Mouse (Mus musculus): ENCODE measurements around the gene Rabggta. TPM values are rescaled to one million over a fixed set of nuclear protein-coding genes. Genes with fewer than 3 reads are reported as not detected.

The Rabggta gene
- polyA plus RNA-seq, 1 experiment from 2014 or later = 61.4 TPM

DNA sequence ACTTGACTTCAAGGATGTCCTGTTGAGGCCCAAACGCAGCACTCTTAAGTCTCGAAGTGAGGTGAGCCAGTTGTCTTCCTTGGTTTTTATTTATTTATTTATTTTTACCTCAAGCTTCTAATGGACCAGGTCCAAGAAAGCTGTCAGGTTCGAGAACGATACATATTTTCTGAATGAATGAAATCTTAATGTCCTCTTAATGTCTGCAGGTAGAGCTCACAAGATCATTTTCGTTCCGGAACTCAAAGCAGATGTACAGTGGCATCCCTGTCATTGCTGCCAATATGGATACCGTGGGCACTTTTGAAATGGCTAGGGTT is 49.4 kb downstream of the Rabggta start:
- peak overlapping the region; percentile 73 for H3K4me3 ChIP-seq
- H3K9me3 ChIP-seq = no peaks in the 10 kb centered on the region
- H3K4me1 ChIP-seq = peaks cover 23% of the 10 kb centered on the region
- ATAC-seq (replicated peaks) = no peak
- H3K27me3 ChIP-seq (replicated peaks) = no peaks in the 10 kb centered on the region
- peak overlapping the region; percentile 80 for H3K4me2 ChIP-seq
- peak overlapping the region; percentile 12; the same call in 1 of the 2 replicates for H3K9ac ChIP-seq
- H3K36me3 ChIP-seq (replicated peaks) = peaks cover 3% of the 10 kb centered on the region; the same call in 1 of the 2 replicates
- WGBS = 83% methylated on average over 7 of the region's 7 CpGs
- H3K27ac ChIP-seq = peak overlapping the region; percentile 89

DNA sequence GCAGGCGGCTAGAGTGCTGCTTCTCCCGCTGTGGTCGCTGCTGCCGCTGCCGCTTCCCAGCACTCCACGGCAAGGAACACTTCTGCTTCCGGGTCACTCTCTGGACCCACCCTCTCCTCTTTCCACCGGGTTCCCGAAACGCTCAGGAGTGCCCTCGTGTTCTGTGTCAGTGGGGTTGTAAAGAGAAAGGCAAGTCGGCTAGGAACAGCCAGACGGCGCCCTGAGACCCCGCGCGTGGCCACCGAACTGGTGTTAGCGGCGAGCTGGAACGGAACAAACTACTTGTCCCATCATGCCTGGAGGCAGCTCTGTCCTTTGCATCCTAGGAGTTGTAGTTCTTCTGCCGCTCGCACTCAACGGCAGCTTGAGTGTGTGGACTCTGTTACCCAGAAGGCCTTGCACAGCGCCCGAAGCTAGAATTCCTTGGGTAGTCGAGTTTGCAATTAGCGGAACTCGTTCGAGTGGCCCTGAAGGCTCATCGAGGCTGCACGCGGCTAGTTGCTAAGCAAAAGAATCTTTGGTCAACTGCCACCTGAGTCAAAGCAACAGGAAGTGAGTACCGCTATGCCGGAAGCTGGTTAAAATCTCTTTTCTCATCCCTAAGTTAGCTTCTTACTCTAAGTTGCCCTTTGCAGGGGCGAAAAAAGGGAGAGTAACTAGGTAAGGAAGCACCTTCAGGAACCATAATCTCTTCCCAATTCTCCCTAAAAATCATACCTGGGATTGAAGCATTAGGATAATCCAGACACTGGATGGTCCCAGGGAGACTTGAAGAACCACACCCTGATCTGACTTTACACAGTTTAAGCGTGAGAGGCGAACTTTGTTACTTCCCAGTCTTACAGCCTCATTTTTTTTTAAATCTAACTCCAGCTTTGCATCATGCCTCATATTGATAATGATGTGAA is 50.0 kb downstream of the Rabggta start, which contains the start of the genes Gmpr2 and Nedd8:
Gene Gmpr2 (plus strand): TSS at position 109 of the 908 bp plus-strand sequence.
Gene Nedd8 (minus strand): TSS at position 292 of the 908 bp plus-strand sequence.
- Histone ChIP-seq H3K27ac (peak within 1 kb of the TSS; percentile 89), H3K27me3 (replicated peaks) (no peaks in the 10 kb centered on the region), H3K9ac (peak within 1 kb of the TSS; percentile 75), H3K36me3 (replicated peaks) (peaks cover 3% of the 10 kb centered on the region; the same call in 1 of the 2 replicates), H3K4me3 (peak within 1 kb of the TSS; percentile 73), H3K4me1 (peaks cover 23% of the 10 kb centered on the region), H3K4me2 (peak within 1 kb of the TSS; percentile 80), H3K9me3 (no peaks in the 10 kb centered on the region)
- ATAC-seq (replicated peaks) = peak; percentile 98
- under 1% methylated on average over 38 of the region's 38 CpGs for WGBS

DNA sequence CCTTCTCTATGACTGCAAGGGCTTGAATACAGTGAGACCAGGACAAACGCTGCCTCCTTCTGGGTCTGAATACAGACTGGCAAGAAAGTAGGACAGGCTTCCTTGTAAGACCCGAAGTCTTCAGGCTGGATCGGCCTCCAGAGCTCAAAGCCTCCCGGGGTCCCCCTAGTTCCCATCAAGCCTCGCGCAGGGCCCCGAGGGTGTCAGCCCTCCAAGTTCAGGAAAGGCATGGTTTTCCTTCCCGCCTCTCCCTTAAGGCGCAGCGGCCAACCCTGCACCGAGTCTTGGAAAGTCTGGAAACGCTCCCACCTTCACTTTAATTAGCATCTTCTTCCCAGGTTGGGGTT is 50.6 kb downstream of the Rabggta start:
- under 1% methylated on average over 12 of the region's 12 CpGs for WGBS

More for the DNA sequence above, 50.6 kb downstream of the Rabggta start:
- no peaks in the 10 kb centered on the region for H3K9me3 ChIP-seq
- H3K27ac ChIP-seq = peak overlapping the region; percentile 89
- ATAC-seq (replicated peaks) = peak; percentile 79
- H3K4me1 ChIP-seq = peaks cover 23% of the 10 kb centered on the region
- no peaks in the 10 kb centered on the region for H3K27me3 ChIP-seq (replicated peaks)
- peak overlapping the region; percentile 75 for H3K9ac ChIP-seq
- peak overlapping the region; percentile 73 for H3K4me3 ChIP-seq
- peaks cover 3% of the 10 kb centered on the region; the same call in 1 of the 2 replicates for H3K36me3 ChIP-seq (replicated peaks)
- H3K4me2 ChIP-seq = peak overlapping the region; percentile 80

Other genes with a start within 250 kb of the Rabggta start
- 20.8 and 21.6 TPM in 2 replicates for gene Dhrs4, start 243.5 kb downstream of the Rabggta start, polyA plus RNA-seq (2015; fragmentation: Nextera tagmentation; extraction: Ambion mirVana)
- gene Carmil3, start 231.6 kb downstream of the Rabggta start, polyA plus RNA-seq (2015; fragmentation: Nextera tagmentation; extraction: Ambion mirVana) = 32.4 and 36.1 TPM in 2 replicates
- gene Cpne6, start 211.8 kb downstream of the Rabggta start, polyA plus RNA-seq (2015; fragmentation: Nextera tagmentation; extraction: Ambion mirVana) = 1.9 and 2.1 TPM in 2 replicates
- 0.15 and 0.17 TPM in 2 replicates for gene Nrl, start 197.3 kb downstream of the Rabggta start, polyA plus RNA-seq (2015; fragmentation: Nextera tagmentation; extraction: Ambion mirVana)
- 25.4 and 28.0 TPM in 2 replicates for gene Pck2, start 182.0 kb downstream of the Rabggta start, polyA plus RNA-seq (2015; fragmentation: Nextera tagmentation; extraction: Ambion mirVana)
- 129 and 135 TPM in 2 replicates for gene Dcaf11, start 162.3 kb downstream of the Rabggta start, polyA plus RNA-seq (2015; fragmentation: Nextera tagmentation; extraction: Ambion mirVana)
- gene A730061H03Rik, start 161.9 kb downstream of the Rabggta start, polyA plus RNA-seq (2015; fragmentation: Nextera tagmentation; extraction: Ambion mirVana) = 1.4 TPM in 1 of 2 replicates, not detected in the other
- gene Fitm1, start 146.6 kb downstream of the Rabggta start, polyA plus RNA-seq (2015; fragmentation: Nextera tagmentation; extraction: Ambion mirVana) = 0.23 TPM in 1 of 2 replicates, not detected in the other
- gene Psme1, start 144.1 kb downstream of the Rabggta start, polyA plus RNA-seq (2015; fragmentation: Nextera tagmentation; extraction: Ambion mirVana) = 215 and 217 TPM in 2 replicates
- gene Emc9, start 137.0 kb downstream of the Rabggta start, polyA plus RNA-seq (2015; fragmentation: Nextera tagmentation; extraction: Ambion mirVana) = 29.3 and 32.9 TPM in 2 replicates
- 150 and 184 TPM in 2 replicates for gene Psme2, start 131.2 kb downstream of the Rabggta start, polyA plus RNA-seq (2015; fragmentation: Nextera tagmentation; extraction: Ambion mirVana)
- gene Rnf31, start 130.6 kb downstream of the Rabggta start, polyA plus RNA-seq (2015; fragmentation: Nextera tagmentation; extraction: Ambion mirVana) = 23.0 and 24.2 TPM in 2 replicates
- gene Irf9, start 118.7 kb downstream of the Rabggta start, polyA plus RNA-seq (2015; fragmentation: Nextera tagmentation; extraction: Ambion mirVana) = 10.0 and 13.5 TPM in 2 replicates
- 6.5 and 6.6 TPM in 2 replicates for gene Rec8, start 104.2 kb downstream of the Rabggta start, polyA plus RNA-seq (2015; fragmentation: Nextera tagmentation; extraction: Ambion mirVana)
- gene Ipo4, start 86.3 kb downstream of the Rabggta start, polyA plus RNA-seq (2015; fragmentation: Nextera tagmentation; extraction: Ambion mirVana) = 116 and 121 TPM in 2 replicates
- 0.79 and 1.1 TPM in 2 replicates for gene Gm49378, start 84.4 kb downstream of the Rabggta start, polyA plus RNA-seq (2015; fragmentation: Nextera tagmentation; extraction: Ambion mirVana)
- gene Tm9sf1, start 78.5 kb downstream of the Rabggta start, polyA plus RNA-seq (2015; fragmentation: Nextera tagmentation; extraction: Ambion mirVana) = 63.0 and 65.0 TPM in 2 replicates
- 0.41 and 0.43 TPM in 2 replicates for gene Tssk4, start 72.1 kb downstream of the Rabggta start, polyA plus RNA-seq (2015; fragmentation: Nextera tagmentation; extraction: Ambion mirVana)
- 77.1 and 79.5 TPM in 2 replicates for gene Mdp1, start 61.8 kb downstream of the Rabggta start, polyA plus RNA-seq (2015; fragmentation: Nextera tagmentation; extraction: Ambion mirVana)
- gene Gmpr2, start 50.3 kb downstream of the Rabggta start, polyA plus RNA-seq (2015; fragmentation: Nextera tagmentation; extraction: Ambion mirVana) = 42.8 and 43.1 TPM in 2 replicates
- gene Nedd8, start 50.1 kb downstream of the Rabggta start, polyA plus RNA-seq (2015; fragmentation: Nextera tagmentation; extraction: Ambion mirVana) = 531 and 550 TPM in 2 replicates
- gene Tinf2, start 40.4 kb downstream of the Rabggta start, polyA plus RNA-seq (2015; fragmentation: Nextera tagmentation; extraction: Ambion mirVana) = 25.6 TPM in 2 replicates
- 0.20 and 0.27 TPM in 2 replicates for gene Tgm1, start 8.3 kb downstream of the Rabggta start, polyA plus RNA-seq (2015; fragmentation: Nextera tagmentation; extraction: Ambion mirVana)
- 61.6 and 68.7 TPM in 2 replicates for gene Dhrs1, start 23.4 kb upstream of the Rabggta start, polyA plus RNA-seq (2015; fragmentation: Nextera tagmentation; extraction: Ambion mirVana)
- 28.7 and 31.8 TPM in 2 replicates for gene Nop9, start 23.4 kb upstream of the Rabggta start, polyA plus RNA-seq (2015; fragmentation: Nextera tagmentation; extraction: Ambion mirVana)
- 0.25 and 0.66 TPM in 2 replicates for gene Cideb, start 36.2 kb upstream of the Rabggta start, polyA plus RNA-seq (2015; fragmentation: Nextera tagmentation; extraction: Ambion mirVana)
- 0.67 and 0.70 TPM in 2 replicates for gene Ltb4r2, start 39.2 kb upstream of the Rabggta start, polyA plus RNA-seq (2015; fragmentation: Nextera tagmentation; extraction: Ambion mirVana)
- 0.41 and 0.59 TPM in 2 replicates for gene Ltb4r1, start 43.7 kb upstream of the Rabggta start, polyA plus RNA-seq (2015; fragmentation: Nextera tagmentation; extraction: Ambion mirVana)
- gene Adcy4, start 61.8 kb upstream of the Rabggta start, polyA plus RNA-seq (2015; fragmentation: Nextera tagmentation; extraction: Ambion mirVana) = 5.7 and 6.2 TPM in 2 replicates
- 2.3 and 2.7 TPM in 2 replicates for gene Ripk3, start 66.6 kb upstream of the Rabggta start, polyA plus RNA-seq (2015; fragmentation: Nextera tagmentation; extraction: Ambion mirVana)
- 8.4 and 10.8 TPM in 2 replicates for gene Nfatc4, start 100.9 kb upstream of the Rabggta start, polyA plus RNA-seq (2015; fragmentation: Nextera tagmentation; extraction: Ambion mirVana)
- gene Nynrin, start 131.7 kb upstream of the Rabggta start, polyA plus RNA-seq (2015; fragmentation: Nextera tagmentation; extraction: Ambion mirVana) = 12.4 and 13.6 TPM in 2 replicates
- gene Cbln3, start 162.1 kb upstream of the Rabggta start, polyA plus RNA-seq (2015; fragmentation: Nextera tagmentation; extraction: Ambion mirVana) = 0.19 and 0.20 TPM in 2 replicates
- gene Khnyn, start 162.7 kb upstream of the Rabggta start, polyA plus RNA-seq (2015; fragmentation: Nextera tagmentation; extraction: Ambion mirVana) = 10.9 and 11.4 TPM in 2 replicates
- 169 and 175 TPM in 2 replicates for gene Sdr39u1, start 178.0 kb upstream of the Rabggta start, polyA plus RNA-seq (2015; fragmentation: Nextera tagmentation; extraction: Ambion mirVana)
- gene Cma1, start 222.4 kb upstream of the Rabggta start, polyA plus RNA-seq (2015; fragmentation: Nextera tagmentation; extraction: Ambion mirVana) = 0.37 and 1.6 TPM in 2 replicates
- gene Cma2, start 228.7 kb upstream of the Rabggta start, polyA plus RNA-seq (2015; fragmentation: Nextera tagmentation; extraction: Ambion mirVana) = not detected in 2 replicates